Mouse (Mus musculus): ENCODE measurements around the gene Prr36.
"Not testable (repeated sequence)": the region's sequence is repeated elsewhere in the genome, so short reads cannot be mapped to it uniquely, and the experiment has no call there.

Gene Prr36

DNA sequence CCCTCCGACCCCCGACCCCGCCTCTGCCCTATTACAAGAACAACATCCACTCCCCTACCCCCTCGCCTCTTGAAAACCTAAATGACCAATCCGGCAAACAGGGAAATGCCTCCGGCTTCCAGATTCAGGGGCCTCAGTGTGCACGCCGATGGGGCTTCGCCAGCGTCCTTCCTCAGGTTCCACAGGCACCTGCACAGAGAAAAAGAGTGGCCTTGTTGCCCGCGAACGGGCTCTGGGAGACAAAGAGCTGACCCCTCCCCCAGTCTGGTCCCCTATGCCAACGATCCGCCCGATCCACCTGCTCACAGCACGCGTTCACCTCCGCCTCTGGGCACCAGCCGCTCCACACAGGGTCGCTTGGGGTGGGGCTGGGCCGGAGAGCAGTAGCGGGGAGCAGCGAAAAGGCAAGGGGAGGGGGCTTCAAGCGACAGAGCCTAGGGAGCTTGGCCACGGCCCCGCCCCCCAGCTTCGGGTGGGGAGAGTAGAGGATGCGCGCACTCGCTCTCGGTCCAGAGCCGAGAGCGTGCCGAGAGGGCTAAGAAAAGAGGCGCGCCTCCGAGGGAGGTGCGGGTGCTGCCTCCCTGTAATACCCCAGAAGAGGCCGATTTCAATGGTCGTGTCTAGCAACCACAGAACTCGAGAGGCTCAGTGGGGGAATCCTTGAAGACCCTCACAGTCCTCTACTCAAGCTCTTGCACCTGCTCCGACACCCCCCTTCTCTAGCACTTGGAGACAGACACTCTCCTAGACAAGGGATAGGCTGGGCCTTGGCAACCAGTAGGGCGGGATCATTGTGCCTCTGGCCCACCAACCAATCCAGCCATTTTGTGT lies at the start of gene Prr36:
Gene Prr36, minus strand, starts transcription at position 669 of the 831 bp plus-strand sequence.
- peak; percentile 87 for DNase-seq (ENCODE audit: low read depth, low spot score)

DNA sequence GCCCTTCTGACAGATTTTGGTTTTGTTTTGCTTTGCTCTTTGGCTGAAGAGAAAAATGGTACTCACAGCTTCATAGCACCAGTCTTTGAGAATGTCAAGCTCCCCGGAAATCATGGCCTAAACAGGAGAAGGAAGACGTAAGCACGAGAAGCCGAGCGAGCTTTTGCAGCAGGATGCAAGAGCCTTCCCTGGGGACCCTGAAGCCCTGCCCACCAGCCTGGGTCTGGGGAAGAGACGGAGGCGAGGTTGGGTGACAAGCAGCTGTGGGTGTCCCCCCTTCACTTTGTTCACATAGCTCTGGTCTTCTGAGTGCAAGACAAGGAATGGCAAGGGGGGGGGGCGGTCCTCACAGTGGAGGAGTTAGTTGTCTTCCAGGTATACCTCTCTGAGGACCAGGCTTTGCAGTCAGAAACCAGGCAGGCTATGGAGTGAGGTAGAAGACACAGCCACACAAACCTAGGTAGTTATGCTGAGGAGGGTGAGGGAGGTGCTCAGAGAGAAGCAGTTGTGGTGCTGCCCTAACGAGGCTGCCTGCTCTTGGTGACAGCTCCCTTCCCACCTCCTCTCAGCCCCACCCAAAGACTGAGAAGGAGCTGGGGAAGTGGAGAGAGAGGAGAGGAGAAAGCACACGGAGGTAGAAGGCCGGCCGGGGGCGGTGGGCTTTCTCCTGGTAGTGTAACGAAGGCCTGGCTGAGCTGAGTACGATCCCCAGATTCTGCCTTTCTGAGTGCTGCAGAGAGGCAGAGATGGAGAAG lies 48.1 kb upstream of the Prr36 start:
- peak; percentile 70 for DNase-seq (ENCODE audit: low read depth, low spot score)

DNA sequence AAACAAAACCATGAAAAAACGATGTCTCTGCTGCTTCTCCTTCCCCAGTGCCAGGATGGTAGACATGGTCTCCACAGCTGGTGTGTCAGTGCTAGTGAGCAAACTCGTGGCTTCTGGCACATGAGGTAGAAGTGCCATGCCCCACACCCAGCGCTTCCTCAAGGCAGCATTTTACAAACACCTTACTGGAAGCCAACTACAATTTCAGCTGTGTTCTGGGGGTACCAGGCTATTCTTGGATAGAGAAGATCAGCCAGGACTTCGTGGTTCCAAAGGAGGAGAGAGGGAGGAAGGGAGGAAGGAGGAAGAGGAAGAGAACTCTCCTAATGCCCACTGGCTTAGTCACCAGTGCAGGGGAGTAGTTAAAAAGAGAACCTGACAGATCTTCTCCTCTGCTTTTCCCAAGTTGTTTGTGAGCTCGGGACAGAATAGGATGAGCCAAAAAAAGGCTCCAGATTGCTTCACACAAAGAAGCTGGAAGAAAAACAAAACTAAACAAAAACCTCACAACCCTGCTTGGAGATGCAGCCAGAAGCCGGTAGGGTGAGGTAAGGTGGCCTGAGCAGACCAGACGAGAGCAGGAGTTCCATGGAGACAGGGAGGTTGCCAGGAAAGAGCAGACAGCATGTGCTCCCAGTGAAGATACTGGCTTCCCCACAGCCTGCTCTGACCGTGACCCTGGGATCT lies 46.0 kb upstream of the Prr36 start:
- peak; percentile 88 for DNase-seq (ENCODE audit: low read depth, low spot score)

DNA sequence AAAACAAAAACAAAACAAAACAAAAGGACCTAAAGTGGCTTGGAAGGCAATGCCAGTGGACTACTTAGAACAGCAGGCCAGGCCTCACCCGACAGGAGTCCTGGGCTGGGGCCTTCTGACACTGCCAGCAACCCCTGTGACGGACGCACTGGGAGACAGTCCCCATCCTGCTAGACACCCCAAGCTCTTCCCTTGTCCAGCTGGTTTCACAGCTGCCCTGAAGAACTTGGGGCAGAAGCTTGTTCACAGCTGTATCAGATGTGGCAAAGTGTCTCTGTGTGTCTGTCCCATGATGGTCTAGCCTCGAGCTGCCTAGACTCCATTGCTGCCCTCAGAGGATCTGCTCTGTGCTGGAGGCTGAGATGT lies 42.5 kb upstream of the Prr36 start:
- DNase-seq (ENCODE audit: low read depth, low spot score), result no peak

DNA sequence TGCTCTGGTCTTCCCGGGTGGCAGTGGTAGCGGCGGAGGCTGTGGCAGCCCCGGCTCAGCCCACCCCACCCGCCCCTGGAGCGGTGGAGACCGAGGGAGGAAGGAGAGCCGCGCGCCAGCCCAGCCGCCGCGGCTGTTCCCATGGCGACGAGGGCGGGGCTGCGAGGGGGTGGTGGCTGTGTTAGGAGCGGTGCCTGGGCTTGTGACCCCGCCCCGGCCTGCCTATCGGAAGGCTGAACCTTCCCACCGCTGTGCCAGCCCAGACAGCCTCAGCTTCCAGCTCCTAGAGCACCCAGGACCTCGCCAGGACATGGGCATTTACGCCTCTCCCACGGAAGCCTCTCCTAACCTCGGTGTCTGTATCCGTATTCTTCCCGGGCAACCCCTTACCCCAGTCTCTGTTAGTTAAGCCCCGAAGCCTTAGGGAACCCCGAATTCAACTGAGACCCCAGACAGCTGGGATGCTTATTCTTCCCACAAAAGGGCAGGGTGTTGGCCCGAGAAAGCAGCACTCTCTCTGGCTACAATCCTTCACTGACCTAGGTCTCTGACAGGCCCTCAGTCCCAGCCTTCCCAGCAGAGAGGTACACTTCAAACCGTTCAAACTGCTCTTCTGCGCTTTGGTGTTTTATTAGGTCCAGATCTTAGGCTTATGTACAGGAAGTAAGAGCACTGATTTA lies 42.0 kb upstream of the Prr36 start, which contains the start of gene Ctxn1:
Gene Ctxn1, minus strand, starts transcription at position 150 of the 680 bp plus-strand sequence.
- DNase-seq (ENCODE audit: low read depth, low spot score), result peak; percentile 92

DNA sequence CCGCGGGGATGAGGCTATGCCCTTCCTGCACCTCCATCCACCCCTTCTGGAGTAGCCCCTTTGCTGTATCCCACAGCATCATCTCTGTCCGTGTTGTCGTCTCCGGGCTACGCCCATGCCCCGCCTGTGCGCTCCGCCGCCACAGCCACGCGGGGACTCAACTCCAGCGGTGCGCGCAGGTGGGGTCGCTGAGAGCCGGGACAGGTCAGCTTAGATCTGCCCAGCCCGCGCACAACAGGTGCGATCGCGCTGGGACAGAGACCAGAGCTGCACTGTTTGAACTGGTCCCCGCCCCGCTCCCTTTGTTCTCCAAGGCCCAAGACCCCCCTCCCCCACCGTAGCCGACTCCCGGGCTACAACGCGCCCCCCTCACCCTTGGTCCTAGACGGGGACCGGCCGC lies 41.4 kb upstream of the Prr36 start:
- peak; percentile 29 for DNase-seq (ENCODE audit: low read depth, low spot score)

DNA sequence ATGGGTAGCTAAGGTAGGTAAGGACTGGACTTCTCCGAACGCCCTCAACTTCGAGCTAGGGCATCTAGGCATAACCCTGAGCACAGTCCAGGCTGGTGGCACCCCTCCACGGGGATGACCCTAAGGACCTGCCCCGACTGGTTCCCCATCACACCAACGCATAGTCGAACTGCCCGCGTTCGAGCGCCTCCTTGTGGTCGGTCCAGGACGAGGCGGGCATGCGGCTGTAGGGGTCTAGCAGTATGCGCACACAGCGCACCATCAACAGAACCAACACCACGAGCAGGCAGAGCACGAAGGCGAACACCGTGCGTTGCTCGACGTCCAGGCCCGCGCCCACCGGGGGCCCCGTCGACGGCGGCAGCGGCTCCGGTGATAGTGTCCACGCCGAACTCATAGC lies 41.0 kb upstream of the Prr36 start:
- peak; percentile 77 for DNase-seq (ENCODE audit: low read depth, low spot score)

DNA sequence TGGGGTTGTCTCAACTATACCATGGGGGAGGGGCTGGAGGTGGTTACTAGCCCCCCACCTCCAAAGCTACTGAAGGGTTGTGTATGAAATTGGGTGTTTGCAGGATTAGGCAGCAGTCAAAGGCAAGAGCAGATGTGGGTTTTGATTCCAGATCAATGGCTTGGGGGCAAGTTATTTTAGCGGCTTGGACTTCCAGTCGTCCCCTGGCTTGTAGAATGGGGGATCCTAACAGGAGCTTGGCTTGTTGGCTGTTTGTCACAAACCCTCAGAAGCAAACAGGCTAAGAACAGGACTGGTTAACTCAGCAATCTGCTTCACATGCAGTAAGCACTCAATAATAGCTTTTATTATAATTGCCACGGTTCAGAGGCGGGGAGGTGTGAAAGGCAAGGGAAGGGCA lies 40.1 kb upstream of the Prr36 start:
- no peak for DNase-seq (ENCODE audit: low read depth, low spot score)

DNA sequence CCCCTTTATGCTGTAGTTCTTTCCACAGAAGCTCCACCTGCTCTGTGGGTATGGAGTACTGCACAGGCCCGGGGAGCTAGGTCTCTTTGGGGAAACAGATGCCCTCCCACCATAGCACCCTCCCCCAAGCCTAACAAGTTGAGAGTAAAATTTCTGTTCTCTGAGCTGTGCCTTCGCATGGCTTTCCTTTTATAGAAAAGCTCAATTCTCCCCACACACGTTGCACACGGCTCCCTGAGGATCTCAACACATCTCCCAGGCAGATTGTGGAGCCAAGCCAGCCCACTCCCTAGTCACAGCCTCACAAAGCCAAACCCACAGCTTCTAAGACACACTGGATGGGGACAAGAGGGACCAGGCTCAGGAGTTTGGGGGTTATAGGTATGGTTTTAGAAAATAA lies 39.7 kb upstream of the Prr36 start:
- DNase-seq (ENCODE audit: low read depth, low spot score), result peak; percentile 97

DNA sequence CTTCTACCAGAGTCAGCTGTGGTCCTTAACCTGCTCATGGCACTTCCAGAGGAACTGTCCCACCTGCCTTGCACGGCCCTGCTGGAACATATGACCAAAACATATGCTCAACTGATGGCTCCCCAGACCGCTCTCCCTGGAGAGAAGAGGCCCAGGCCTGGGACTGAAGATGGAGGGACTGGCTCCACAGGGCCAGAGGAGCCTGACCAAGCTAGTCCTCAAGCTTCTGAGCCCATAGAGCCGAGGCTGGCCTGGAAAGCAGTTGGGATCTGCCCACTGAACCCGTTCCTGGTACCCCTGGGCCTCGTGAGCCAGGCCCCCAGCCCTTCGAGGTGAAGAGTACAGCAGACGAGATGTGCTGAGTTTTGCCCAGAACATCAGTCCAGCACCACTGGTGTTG lies 38.2 kb upstream of the Prr36 start:
- DNase-seq (ENCODE audit: low read depth, low spot score), result not testable (repeated sequence)

DNA sequence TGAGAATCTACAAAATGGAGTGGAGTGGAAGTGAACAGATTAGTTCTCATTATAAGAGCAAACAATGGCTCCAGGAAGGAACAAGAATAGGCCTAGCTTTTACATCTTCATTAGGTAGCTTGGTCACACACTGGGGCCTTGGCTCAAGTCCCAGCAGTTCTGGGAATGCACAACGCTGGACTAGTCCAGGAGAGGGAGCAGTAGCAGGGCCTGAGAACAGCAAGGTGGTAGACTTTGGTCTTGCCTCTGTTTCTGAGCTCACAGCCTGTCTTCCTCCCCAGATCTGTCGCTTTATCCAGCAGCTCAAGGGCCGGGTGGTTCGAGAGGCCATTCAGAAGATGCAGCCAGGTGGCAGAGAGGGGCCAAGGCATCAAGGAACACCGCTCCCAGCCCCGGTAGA lies 36.7 kb upstream of the Prr36 start:
- DNase-seq (ENCODE audit: low read depth, low spot score), result peak; percentile 88

DNA sequence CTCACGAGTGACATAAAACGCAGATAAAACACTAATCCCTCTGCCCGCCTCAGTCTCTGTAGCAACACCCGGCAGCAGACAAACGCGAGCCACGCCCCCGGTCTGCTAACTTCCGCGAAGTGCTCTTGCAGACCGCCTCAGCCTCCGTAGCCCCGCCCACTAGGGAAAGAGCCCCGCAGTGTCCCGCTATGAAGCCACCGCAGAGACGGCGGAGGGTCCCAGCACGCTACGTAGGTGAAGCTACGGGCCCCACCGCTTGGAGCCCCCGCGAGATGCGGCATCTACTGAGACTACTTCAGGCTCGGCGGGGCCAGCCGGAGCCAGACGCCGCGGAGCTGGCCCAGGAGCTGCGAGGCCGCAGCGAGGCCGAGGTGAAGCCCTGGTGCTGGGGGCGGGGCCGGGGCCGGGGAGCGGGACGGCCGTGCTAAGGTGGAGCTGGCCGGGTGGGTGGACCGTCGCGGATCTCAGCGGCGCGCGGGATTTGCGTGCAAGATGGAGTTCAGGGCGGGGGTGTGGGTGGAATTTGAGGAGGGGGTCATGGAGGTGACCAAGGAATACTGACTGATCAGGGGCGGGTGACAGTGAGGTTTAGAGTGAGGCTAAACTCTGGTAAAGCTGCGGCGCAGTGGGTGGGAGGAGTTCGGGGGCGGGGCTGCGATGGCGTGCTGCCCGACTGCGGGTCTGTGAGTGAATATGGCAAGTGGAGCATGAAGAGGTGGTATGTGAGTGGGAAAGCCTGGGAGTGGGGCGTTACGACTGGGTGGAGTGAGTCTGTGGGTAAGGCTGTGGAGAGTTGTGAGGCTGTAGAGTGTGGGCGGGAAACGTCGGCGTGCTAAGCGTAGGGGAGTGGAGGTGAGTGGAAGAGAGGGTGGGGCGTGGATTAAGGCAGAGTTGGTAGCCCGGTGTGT lies 35.9 kb upstream of the Prr36 start, which contains the start of gene Snapc2:
Gene Snapc2, plus strand, starts transcription at position 147 of the 908 bp plus-strand sequence.
- DNase-seq (ENCODE audit: low read depth, low spot score), result peak; percentile 98

DNA sequence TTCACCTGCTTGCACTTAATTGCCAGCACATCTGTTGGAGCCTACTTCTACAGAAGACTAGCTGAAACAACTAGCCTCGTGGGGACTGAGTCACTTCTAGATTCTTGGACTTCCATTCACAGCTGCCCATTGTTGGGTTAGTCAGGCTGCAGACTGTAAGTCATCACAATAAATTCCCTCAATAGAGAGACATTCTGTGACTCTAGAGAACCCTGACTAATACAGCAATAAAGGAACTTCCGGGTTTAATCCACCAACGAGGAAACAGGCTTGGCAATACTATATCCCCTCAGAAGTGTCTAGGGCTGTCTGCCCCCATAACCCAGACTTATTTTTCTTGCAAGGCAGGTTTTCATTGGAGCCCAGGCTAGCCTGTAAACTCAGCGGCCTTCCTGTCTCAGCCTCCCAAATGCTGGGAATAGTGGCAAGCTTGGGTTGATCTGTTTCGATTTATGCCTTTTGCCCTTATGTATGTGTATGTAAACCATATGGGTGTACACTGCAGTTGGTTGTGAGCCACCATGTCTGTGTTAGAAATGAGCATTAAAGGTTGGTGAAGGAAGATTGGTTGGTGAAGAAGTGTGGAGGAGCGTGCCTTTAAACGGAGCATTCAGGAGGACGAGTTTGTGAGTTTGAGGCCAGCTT lies 35.0 kb upstream of the Prr36 start:
- DNase-seq (ENCODE audit: low read depth, low spot score), result no peak

DNA sequence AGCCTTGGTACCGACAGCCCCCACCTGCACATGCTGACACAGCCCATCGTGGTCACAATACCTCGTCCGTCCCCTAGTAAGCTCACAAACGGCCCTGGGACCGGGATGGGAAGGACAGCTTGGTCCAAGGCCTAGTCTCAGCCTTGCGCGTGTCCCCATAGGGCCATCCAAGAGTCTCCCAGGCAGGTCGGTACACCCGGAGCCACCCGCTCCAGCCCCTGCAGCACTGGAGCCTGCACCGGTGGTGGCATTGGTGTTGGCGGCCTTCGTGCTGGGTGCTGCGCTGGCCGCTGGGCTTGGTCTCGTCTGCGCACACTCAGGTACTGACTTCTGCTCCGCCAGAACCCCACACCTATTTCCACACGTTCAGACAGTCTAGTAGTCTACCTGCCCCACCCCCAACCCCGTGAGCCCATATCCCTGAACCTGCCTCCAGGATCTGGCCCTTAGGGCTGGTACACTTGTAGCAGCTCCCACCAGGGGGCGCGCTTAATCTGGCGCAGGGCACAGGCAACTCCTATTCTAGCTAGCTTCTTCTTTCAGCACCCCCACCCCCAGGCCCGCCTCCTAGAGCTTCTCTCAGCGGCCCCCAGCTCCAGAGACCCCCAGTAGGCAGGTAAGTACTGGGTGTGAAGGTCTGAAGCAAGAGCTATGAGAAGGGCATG lies 33.2 kb upstream of the Prr36 start:
- peak; percentile 89 for DNase-seq (ENCODE audit: low read depth, low spot score)

DNA sequence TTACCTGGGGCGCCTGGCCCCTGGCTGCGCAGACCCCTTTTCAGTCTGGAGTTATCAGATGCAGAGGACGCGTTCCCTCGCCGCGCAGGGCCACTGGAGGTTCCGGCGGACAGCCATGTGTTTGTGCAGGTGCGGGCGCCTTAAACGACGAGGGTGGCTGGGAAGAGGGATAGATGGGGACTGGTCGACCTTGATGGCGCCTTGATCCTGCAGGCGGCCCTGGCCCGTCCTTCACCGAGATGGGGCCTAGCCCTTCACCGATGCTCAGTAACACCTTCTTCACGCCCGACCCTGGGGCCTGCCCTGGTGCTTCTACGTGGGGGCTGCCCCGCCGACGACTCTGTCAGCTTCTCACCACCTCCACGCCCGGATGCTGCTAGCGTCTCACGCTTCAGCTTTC lies 32.0 kb upstream of the Prr36 start:
- no peak for DNase-seq (ENCODE audit: low read depth, low spot score)

DNA sequence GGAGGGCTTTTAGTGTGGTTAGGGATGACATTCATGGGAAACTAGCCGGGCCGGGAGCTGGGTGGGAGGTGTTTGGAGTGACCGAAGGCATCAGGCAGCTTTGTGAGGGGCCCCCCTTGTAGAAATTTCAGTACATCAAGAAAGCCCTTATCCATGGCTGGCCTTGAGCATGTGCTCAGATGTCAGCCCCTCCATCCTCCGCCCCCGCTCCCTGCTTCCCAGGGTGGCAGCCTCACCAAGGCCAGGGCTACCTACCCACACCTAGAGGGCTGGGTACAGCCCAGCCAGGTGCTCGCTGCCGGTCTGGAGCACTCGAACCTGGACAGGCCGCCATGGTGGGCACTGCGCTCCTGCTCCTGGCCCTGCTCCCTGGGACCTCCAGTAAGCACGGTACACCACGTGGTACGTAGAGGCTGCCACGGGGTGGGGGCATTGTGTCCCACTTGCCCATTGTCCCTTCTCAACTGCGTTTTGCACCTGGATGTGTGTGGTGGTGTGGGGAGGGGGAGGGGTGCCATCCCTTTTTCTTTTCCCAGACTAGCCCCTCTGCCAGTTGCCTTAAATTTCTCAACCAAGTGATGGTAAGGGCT lies 30.8 kb upstream of the Prr36 start, which contains the start of gene Tgfbr3l:
Gene Tgfbr3l, plus strand, starts transcription at position 264 of the 590 bp plus-strand sequence.
- DNase-seq (ENCODE audit: low read depth, low spot score), result no peak

DNA sequence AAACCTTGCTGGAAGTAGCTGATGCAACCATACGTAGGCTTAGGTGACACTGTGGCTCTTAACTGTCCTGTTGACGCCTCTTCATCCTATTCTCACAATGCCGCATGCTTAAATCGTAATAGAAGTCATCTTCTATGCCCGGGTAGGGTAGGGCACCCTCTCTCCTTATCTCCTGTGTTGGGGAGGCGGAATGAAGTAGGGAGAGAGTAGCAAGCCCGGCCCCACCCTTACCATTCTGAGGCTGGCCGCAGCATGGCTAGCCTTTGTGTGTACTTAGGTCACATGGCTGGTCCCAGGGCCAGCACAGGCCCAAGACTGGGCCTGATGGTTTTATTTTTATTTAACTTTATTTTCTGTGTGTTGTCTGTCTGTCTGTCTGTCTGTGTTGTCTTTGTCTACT lies 30.0 kb upstream of the Prr36 start:
- DNase-seq (ENCODE audit: low read depth, low spot score), result no peak

DNA sequence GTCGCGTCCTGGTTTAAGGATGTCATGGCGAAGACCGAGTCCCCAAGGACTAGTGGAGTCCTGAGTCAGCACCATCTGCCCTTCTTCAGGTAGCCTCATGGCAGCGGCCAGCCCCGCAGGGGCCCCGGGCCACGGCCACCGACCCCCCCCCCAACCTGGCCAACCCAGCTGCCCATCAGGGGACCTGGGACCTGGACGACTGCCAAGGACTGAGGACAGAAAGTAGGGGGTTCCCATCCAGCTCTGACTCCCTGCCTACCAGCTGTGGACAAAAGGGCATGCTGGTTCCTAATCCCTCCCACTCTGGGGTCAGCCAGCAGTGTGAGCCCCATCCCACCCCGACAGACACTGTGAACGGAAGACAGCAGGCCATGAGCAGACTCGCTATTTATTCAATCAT lies 28.5 kb upstream of the Prr36 start:
- DNase-seq (ENCODE audit: low read depth, low spot score), result no peak

DNA sequence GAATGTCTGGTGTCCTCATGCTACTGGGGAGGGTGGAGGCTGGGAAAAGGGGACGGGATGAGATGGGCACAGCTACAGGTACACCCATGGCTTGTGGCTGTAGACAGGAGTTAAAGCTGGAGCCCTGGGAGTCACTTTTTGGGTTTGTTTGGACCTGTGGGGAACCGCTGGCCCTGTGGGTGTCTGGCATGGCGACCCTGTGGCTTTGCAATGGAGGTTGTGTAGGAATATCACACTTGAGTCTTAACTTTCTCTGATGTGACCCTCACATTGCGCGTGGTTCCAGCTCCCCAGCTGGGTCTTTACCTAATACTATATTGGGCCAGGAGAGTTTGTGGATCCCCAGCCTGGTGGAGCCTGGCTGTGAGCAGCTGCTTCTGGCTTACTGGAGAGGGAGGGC lies 27.8 kb upstream of the Prr36 start:
- DNase-seq (ENCODE audit: low read depth, low spot score), result no peak
